ENCODE assay signal across 11 mouse cellular contexts in genomic region chr16:90523373-90523772, GRCm38 (mm10).
DNase-seq lines count a peak whose midpoint lies in the region; ATAC-seq and TF ChIP-seq lines count a peak whose summit lies in the region.
"Had no signal": no experiment of that assay in that cellular context is flagged by ENCODE, and none has a peak within 500 bp of the region (broad histone marks: within the 10 kb centered on the region; RNA-seq: fewer than 3 reads in every experiment).

No protein-coding gene starts in this region.

- no peaks in the 10 kb centered on the region for H3K36me3 ChIP-seq in intestine, embryonic 14.5 days (ENCODE audit: control insufficient read depth, insufficient read depth, low read length)
- H3K36me3 ChIP-seq in intestine, embryonic 15.5 days: no peaks in the 10 kb centered on the region
- no peaks in the 10 kb centered on the region for H3K36me3 ChIP-seq in midbrain, embryonic 12.5 days
- no peaks in the 10 kb centered on the region for H3K36me3 ChIP-seq in midbrain, embryonic 16.5 days (ENCODE audit: control insufficient read depth, insufficient read depth, low read length)
- H3K36me3 ChIP-seq in embryonic facial prominence, embryonic 15.5 days: no peaks in the 10 kb centered on the region
- no peaks in the 10 kb centered on the region for H3K36me3 ChIP-seq in limb, embryonic 14.5 days (ENCODE audit: control insufficient read depth, insufficient read depth, low read length)

- H3K27me3 ChIP-seq in intestine, embryonic 14.5 days (replicated peaks; ENCODE audit: control insufficient read depth, insufficient read depth, low read length): no peaks in the 10 kb centered on the region
- no peaks in the 10 kb centered on the region for H3K27me3 ChIP-seq in intestine, embryonic 15.5 days (replicated peaks)
- H3K27me3 ChIP-seq in midbrain, embryonic 12.5 days: no peaks in the 10 kb centered on the region
- H3K27me3 ChIP-seq in midbrain, embryonic 16.5 days (ENCODE audit: control insufficient read depth, insufficient read depth, low read depth, low read length): no peaks in the 10 kb centered on the region
- no peaks in the 10 kb centered on the region for H3K27me3 ChIP-seq in embryonic facial prominence, embryonic 15.5 days
- H3K27me3 ChIP-seq in limb, embryonic 14.5 days (ENCODE audit: control insufficient read depth, insufficient read depth, low read length): no peaks in the 10 kb centered on the region

- peak overlapping the region; percentile 18; the same call in 1 of the 2 replicates for H3K27ac ChIP-seq in intestine, embryonic 14.5 days (ENCODE audit: low read depth)
- H3K27ac ChIP-seq in intestine, embryonic 15.5 days: no peak overlapping the region
- H3K27ac ChIP-seq in midbrain, embryonic 12.5 days (replicated peaks): peak overlapping the region; percentile 70; the same call in 1 of the 2 replicates
- no peak overlapping the region for H3K27ac ChIP-seq in midbrain, embryonic 16.5 days (ENCODE audit: low read length)
- H3K27ac ChIP-seq in embryonic facial prominence, embryonic 15.5 days (replicated peaks): 0 out of 2 replicates have a peak overlapping the region, but pooled peaks have one; percentile 28
- H3K27ac ChIP-seq in limb, embryonic 14.5 days (replicated peaks; ENCODE audit: low read depth, low read length): no peak overlapping the region
- H3K27ac ChIP-seq in layer of hippocampus, adult 2 months: no peak overlapping the region
- H3K27ac ChIP-seq: liver, embryonic 14.5 days had no signal

- DNase-seq in intestine, embryonic 14.5 days (ENCODE audit: low spot score): no peak
- peak; percentile 66 for DNase-seq in limb, embryonic 14.5 days (ENCODE audit: low spot score)
- no peak for DNase-seq in layer of hippocampus, adult 2 months (ENCODE audit: low spot score in 2 of 2)
- DNase-seq in urinary bladder, postnatal 25 days (ENCODE audit: low spot score): no peak
- DNase-seq: layer of hippocampus, adult 9-11 months had no signal

- H3K9ac ChIP-seq in intestine, embryonic 14.5 days (ENCODE audit: low read length): no peak overlapping the region
- no peak overlapping the region for H3K9ac ChIP-seq in intestine, embryonic 15.5 days
- no peak overlapping the region for H3K9ac ChIP-seq in midbrain, embryonic 12.5 days (replicated peaks)
- no peak overlapping the region for H3K9ac ChIP-seq in midbrain, embryonic 16.5 days (ENCODE audit: low read depth, low read length)
- H3K9ac ChIP-seq in embryonic facial prominence, embryonic 15.5 days: no peak overlapping the region
- H3K9ac ChIP-seq in limb, embryonic 14.5 days (ENCODE audit: low read depth, low read length, severe bottlenecking): no peak overlapping the region
- H3K9ac ChIP-seq: liver, embryonic 14.5 days had no signal

- H3K4me1 ChIP-seq in intestine, embryonic 14.5 days (replicated peaks; ENCODE audit: control insufficient read depth, insufficient read depth, low read length): peaks cover 23% of the 10 kb centered on the region; the same call in 1 of the 2 replicates
- H3K4me1 ChIP-seq in intestine, embryonic 15.5 days (replicated peaks): peaks cover 17% of the 10 kb centered on the region
- peaks cover 26% of the 10 kb centered on the region for H3K4me1 ChIP-seq in midbrain, embryonic 12.5 days
- H3K4me1 ChIP-seq in midbrain, embryonic 16.5 days (ENCODE audit: control insufficient read depth, insufficient read depth, low read length): peaks cover 10% of the 10 kb centered on the region
- H3K4me1 ChIP-seq in embryonic facial prominence, embryonic 15.5 days: peaks cover 35% of the 10 kb centered on the region
- H3K4me1 ChIP-seq in limb, embryonic 14.5 days (ENCODE audit: control insufficient read depth, insufficient read depth, low read length): peaks cover 37% of the 10 kb centered on the region

- WGBS in intestine, embryonic 14.5 days: 20% methylated on average over 6 of the region's 6 CpGs
- 30% methylated on average over 6 of the region's 6 CpGs for WGBS in intestine, embryonic 15.5 days
- 36% methylated on average over 6 of the region's 6 CpGs for WGBS in midbrain, embryonic 12.5 days
- 39% methylated on average over 6 of the region's 6 CpGs for WGBS in midbrain, embryonic 16.5 days
- 26% methylated on average over 6 of the region's 6 CpGs for WGBS in embryonic facial prominence, embryonic 15.5 days
- WGBS in limb, embryonic 14.5 days: 5% methylated on average over 6 of the region's 6 CpGs

- no peak for ATAC-seq in intestine, embryonic 14.5 days (replicated peaks; ENCODE audit: low FRiP score, low TSS enrichment, low read depth)
- no peak; the same call in 1 of the 2 replicates for ATAC-seq in intestine, embryonic 15.5 days
- no peak for ATAC-seq in midbrain, embryonic 12.5 days (ENCODE audit: low FRiP score, low read depth)
- ATAC-seq in midbrain, embryonic 16.5 days: no peak
- 0 out of 2 replicates have a peak, but pooled peaks have one; percentile 19 for ATAC-seq in embryonic facial prominence, embryonic 15.5 days (ENCODE audit: insufficient number of reproducible peaks, low FRiP score, low TSS enrichment, low read depth)
- peak; percentile 71 for ATAC-seq in limb, embryonic 14.5 days (ENCODE audit: low FRiP score, low read depth)
- ATAC-seq: activated CD4-positive, CD25-positive, alpha-beta regulatory T cell, adult 4 months had no signal

- H3K9me3 ChIP-seq in intestine, embryonic 14.5 days (ENCODE audit: control insufficient read depth, low read length): no peaks in the 10 kb centered on the region
- no peaks in the 10 kb centered on the region for H3K9me3 ChIP-seq in intestine, embryonic 15.5 days
- no peaks in the 10 kb centered on the region for H3K9me3 ChIP-seq in midbrain, embryonic 12.5 days
- H3K9me3 ChIP-seq in midbrain, embryonic 16.5 days (replicated peaks; ENCODE audit: control insufficient read depth, low read length, poor library complexity, severe bottlenecking): no peaks in the 10 kb centered on the region
- H3K9me3 ChIP-seq in embryonic facial prominence, embryonic 15.5 days (replicated peaks): no peaks in the 10 kb centered on the region
- no peaks in the 10 kb centered on the region for H3K9me3 ChIP-seq in limb, embryonic 14.5 days (ENCODE audit: control insufficient read depth, low read length)

- no peak overlapping the region for H3K4me2 ChIP-seq in intestine, embryonic 14.5 days (ENCODE audit: low read length)
- no peak overlapping the region for H3K4me2 ChIP-seq in intestine, embryonic 15.5 days (replicated peaks)
- no peak overlapping the region for H3K4me2 ChIP-seq in midbrain, embryonic 12.5 days (replicated peaks)
- no peak overlapping the region for H3K4me2 ChIP-seq in midbrain, embryonic 16.5 days (ENCODE audit: low read length)
- H3K4me2 ChIP-seq in embryonic facial prominence, embryonic 15.5 days (replicated peaks): no peak overlapping the region
- no peak overlapping the region for H3K4me2 ChIP-seq in limb, embryonic 14.5 days (replicated peaks; ENCODE audit: low read depth, low read length, severe bottlenecking)

- TF ChIP-seq POLR2A in limb, embryonic 14.5 days (IDR thresholded peaks at IDR 0.05; ENCODE audit: borderline replicate concordance, extremely low read depth, insufficient read depth, insufficient read length): no peak

- no peak for TF ChIP-seq CTCF in layer of hippocampus, adult 2 months (conservative IDR thresholded peaks at IDR 0.05)

- H3K4me3 ChIP-seq in intestine, embryonic 14.5 days (ENCODE audit: low read depth, low read length): no peak overlapping the region
- no peak overlapping the region for H3K4me3 ChIP-seq in intestine, embryonic 15.5 days (replicated peaks)
- no peak overlapping the region for H3K4me3 ChIP-seq in midbrain, embryonic 12.5 days
- no peak overlapping the region for H3K4me3 ChIP-seq in midbrain, embryonic 16.5 days (ENCODE audit: low read depth, low read length)
- H3K4me3 ChIP-seq in embryonic facial prominence, embryonic 15.5 days (replicated peaks): no peak overlapping the region
- H3K4me3 ChIP-seq in limb, embryonic 14.5 days (replicated peaks; ENCODE audit: low read length): no peak overlapping the region
- H3K4me3 ChIP-seq in layer of hippocampus, adult 2 months: no peak overlapping the region

Comparison
In these comparisons a context has a peak if more than half of its experiments do, and no peak if none do; other contexts are left out.
1. H3K27ac ChIP-seq: peak in intestine, embryonic 14.5 days (single experiment), midbrain, embryonic 12.5 days (single experiment) and embryonic facial prominence, embryonic 15.5 days (single experiment); none in intestine, embryonic 15.5 days (single experiment), midbrain, embryonic 16.5 days (single experiment), limb, embryonic 14.5 days (single experiment) and layer of hippocampus, adult 2 months (single experiment).
2. ATAC-seq: peak in embryonic facial prominence, embryonic 15.5 days (single experiment) and limb, embryonic 14.5 days (single experiment); none in intestine, embryonic 14.5 days (single experiment), intestine, embryonic 15.5 days (single experiment), midbrain, embryonic 12.5 days (single experiment) and midbrain, embryonic 16.5 days (single experiment).